Mouse (Mus musculus): ENCODE data around the gene Tgm2. TPM values are rescaled to one million over a fixed set of nuclear protein-coding genes. Genes with fewer than 3 reads are reported as not detected.

Tgm2 gene
- total RNA-seq, 2 experiments from 2014 or later: 238 to 253 TPM

DNA sequence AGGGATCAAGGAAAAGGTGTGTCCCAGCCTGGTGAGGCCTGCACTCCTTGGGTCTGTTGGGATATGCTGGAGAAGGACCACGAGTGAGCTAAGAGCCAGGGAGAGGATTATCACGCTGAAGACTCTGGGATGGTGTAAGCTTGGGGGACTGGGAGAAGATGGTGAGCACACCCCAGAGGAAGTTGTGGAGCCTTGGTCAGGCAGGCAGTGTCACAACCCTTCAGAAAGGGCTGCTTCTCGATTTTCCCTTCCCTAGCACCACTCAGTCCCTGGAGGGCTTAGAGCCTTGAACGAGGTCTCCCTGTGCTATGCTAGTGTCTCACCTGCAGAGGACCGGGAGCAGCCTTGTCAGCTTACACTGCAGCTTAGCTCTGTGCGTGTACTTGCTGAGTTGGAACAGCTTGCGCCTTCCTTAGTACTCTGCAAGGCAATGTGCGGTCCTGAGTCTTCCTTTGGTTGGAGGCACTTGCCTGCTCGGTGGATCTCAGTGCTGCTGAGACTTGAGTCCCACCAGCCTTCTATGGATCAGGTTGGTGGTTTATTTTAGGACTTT is 66.3 kb downstream of the Tgm2 start:
- intact Hi-C loops (cut with DNase I): no loop called here

GRCm38 (mm10) chr2:158078971-158079370 is 67.3 kb downstream of the Tgm2 start:
- no peak for DNase-seq (ENCODE audit: low spot score)
- intact Hi-C loops (cut with DNase I): no loop called here

More for the DNA sequence above, 66.3 kb downstream of the Tgm2 start:
- no peak for DNase-seq (ENCODE audit: low spot score)

GRCm38 (mm10) chr2:158077981-158078380 is 68.3 kb downstream of the Tgm2 start:
- no peak for DNase-seq (ENCODE audit: low spot score)
- intact Hi-C loops (cut with DNase I): no loop called here

DNA sequence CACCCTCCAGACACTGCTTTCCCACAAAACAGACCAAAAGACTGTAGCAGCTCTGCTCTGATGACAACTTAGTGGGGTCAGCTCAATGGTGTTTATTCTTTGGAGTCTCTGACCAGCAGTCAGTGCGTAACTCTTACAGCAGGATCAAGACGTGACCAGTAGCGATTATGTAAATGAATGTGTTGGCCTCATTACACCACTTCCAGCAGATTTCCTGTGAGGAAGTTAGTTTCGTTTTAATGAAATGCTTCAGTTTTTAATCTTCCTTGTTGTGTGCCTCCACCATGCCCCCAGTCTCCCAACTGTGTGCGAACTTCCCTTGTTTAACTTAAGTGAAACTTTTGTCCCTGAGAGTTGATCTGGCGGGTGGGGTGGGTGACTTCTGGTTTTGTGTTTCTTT is 69.5 kb downstream of the Tgm2 start:
- intact Hi-C loops (cut with DNase I): no loop called here

GRCm38 (mm10) chr2:158074835-158075234 is 71.4 kb downstream of the Tgm2 start:
- intact Hi-C loops (cut with DNase I): no loop called here
- DNase-seq (ENCODE audit: low spot score): no peak

More for the DNA sequence above, 69.5 kb downstream of the Tgm2 start:
- DNase-seq (ENCODE audit: low spot score): no peak

DNA sequence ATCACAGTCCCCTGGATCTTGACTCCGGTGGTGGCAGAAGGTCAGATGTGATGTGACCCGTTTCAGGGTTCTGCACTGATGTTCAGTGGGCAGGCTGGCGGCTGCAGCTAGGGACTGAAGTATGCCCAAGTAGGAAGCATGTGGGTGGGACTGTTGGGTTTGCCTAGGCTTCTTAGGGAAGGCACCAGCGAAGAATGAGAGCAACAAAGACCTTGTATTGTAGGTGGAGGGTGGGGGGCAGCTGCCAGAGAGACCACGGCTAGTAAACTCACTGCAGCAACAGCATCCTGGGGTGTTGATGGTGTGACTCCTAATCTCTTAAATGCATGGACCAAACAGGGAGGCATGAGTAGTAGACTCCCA is 74.6 kb downstream of the Tgm2 start:
- intact Hi-C loops (cut with DNase I): no loop called here
- DNase-seq (ENCODE audit: low spot score): no peak

DNA sequence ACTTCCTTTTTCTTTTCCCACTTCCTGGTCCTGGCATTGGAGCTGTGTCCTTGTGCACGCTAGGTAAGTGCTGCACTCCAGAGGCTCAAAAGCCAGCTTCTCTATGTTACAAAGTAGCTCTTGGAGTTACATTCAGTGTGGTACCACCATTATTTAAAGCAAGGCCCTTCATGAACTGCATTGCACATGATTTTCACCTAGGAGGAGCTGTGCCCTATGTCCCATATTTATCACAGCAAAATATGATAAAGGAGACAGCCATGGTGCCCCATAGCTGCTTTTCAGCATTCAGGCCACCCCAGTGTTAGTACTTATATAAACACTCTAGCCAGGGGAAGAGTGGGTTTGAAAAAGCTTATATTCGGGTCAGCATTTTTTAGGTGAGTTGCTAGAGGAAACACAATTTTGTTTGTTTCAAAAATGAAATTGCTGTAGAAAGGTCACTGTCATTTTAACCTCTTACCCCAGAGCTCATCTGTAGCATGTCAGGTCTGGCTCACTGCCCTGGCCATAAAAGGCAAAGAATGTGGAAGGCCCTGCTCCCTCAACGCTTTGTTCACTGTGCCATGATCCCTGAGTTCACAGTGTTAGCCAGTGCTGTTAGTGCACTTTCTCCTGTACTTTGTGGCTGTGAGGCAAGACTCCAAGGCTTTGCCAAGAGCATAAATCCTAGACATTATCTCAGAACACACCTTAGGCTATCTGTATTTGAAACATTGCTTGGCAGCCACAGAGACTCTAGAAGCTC is 75.2 kb downstream of the Tgm2 start:
- DNase-seq (ENCODE audit: low spot score): no peak
- intact Hi-C loops (cut with DNase I): no loop called here

DNA sequence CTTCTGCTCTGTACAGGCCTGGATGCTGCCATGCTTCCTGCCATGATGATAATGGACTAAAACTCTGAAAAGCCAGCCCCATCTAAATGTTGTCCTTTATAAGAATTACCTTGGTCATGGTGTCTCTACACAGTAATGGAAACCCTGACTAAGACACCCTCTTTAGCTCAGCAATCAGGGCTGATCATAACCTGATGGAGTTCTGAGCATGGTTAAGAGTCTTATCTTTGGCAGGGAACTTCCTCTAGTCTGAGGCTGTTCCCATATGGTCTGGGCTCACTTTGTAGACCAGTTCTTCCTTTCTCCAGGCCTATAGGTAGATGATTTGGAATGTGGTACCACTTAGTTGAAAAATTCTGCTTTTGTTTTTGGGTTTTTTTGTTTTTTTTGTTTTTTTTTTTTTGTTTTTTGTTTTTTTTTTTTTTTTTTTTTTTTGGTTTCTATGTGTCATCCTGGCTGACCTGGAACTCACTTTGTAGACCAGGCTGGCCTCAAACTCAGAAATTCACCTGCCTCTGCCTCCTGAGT is 77.7 kb downstream of the Tgm2 start:
- no peak for DNase-seq (ENCODE audit: low spot score)
- intact Hi-C loops (cut with DNase I): loop anchor here (10.0 kb wide), 1 partner anchor 276 kb away; no protein-coding TSS in a partner anchor

GRCm38 (mm10) chr2:158067260-158067824 is 78.9 kb downstream of the Tgm2 start:
- intact Hi-C loops (cut with DNase I): loop anchor here (10.0 kb wide), 1 partner anchor 277 kb away; no protein-coding TSS in a partner anchor
- DNase-seq (ENCODE audit: low spot score): no peak

GRCm38 (mm10) chr2:158066456-158066855 is 79.8 kb downstream of the Tgm2 start:
- no peak for DNase-seq (ENCODE audit: low spot score)
- intact Hi-C loops (cut with DNase I): loop anchor here (10.0 kb wide), 1 partner anchor 278 kb away; no protein-coding TSS in a partner anchor

Other genes with a start within 250 kb of the Tgm2 start
- not detected for gene Vstm2l, start 231.8 kb downstream of the Tgm2 start, total RNA-seq (2021)
- 10 to 100 TPM; 22.1 to 25.2 TPM for gene Tti1, start 118.0 kb downstream of the Tgm2 start, total RNA-seq (2021)
- gene Rprd1b, start 117.9 kb downstream of the Tgm2 start, total RNA-seq (2021): 10 to 100 TPM; 25.5 to 29.4 TPM
- gene D630003M21Rik, start 82.8 kb upstream of the Tgm2 start, total RNA-seq (2021): 1 to 10 TPM; 6.3 to 8.0 TPM
- gene Bpi, start 111.7 kb upstream of the Tgm2 start, total RNA-seq (2021): not detected
- gene Lbp, start 160.1 kb upstream of the Tgm2 start, total RNA-seq (2021): 1 to 10 TPM; 5.4 to 6.4 TPM
- gene Snhg11, start 229.2 kb upstream of the Tgm2 start, total RNA-seq (2021): under 1 TPM in 1 of 2 experiments, not detected in 1; 0.31 TPM

Data from heart, postnatal 25 days (tissue).